Mouse (Mus musculus): ENCODE data around the gene Tex261.
"Not testable (repeated sequence)": the region's sequence is repeated elsewhere in the genome, so short reads cannot be mapped to it uniquely, and the experiment has no call there.

The Tex261 gene

DNA sequence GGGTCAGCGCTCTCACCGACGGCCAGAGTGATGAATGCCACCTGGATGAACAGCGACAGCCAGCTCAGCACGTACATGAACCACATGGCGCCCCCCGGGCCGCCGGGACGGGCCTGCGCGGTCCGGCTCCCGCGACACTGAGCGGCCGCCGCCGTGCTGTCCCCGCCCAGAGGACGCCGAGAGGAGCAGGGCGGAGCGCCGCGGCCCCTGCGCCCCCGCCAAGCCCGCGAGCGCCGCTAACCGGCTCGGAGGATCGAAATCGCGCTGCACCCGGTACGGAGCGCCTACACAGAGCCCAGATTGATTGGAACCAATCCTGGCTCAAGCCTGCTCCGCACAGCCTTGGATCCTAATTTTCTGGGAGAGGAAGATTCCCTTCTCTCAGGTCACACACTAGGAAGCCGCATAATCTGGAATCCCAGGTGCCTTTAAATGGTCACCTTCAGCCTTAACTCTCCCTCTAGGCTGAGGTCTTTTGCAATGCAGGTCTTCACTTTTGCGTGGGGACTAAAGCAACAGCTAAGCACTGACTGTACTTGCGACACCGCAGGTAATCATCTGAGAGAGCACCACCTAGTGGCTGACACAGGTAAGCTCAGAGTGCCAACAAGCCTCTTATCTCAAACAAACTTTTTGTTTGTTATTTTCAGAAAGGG lies at the start of gene Tex261:
Gene Tex261 (minus strand): TSS at position 176 of the 656 bp plus-strand sequence.
- DNase-seq = peak; percentile 91

DNA sequence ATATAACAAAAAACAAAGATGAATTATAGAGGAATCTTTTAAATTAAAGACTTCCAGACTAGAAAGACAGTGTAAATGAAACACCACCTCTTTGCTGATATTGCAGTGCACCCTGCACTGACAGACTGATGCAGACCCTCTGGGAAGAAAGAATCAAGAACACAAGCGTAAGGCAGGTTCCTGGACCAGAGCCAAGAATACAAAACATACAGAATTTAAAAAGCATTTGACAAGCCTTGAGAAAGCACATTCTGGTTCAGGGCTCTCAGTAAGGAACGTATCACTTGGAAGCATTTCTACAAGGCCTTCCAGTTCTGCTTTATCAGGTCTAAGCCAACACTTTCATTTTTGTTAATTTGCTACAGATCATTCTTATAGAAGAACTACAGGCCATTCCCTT lies 46.2 kb upstream of the Tex261 start:
- no peak for DNase-seq

DNA sequence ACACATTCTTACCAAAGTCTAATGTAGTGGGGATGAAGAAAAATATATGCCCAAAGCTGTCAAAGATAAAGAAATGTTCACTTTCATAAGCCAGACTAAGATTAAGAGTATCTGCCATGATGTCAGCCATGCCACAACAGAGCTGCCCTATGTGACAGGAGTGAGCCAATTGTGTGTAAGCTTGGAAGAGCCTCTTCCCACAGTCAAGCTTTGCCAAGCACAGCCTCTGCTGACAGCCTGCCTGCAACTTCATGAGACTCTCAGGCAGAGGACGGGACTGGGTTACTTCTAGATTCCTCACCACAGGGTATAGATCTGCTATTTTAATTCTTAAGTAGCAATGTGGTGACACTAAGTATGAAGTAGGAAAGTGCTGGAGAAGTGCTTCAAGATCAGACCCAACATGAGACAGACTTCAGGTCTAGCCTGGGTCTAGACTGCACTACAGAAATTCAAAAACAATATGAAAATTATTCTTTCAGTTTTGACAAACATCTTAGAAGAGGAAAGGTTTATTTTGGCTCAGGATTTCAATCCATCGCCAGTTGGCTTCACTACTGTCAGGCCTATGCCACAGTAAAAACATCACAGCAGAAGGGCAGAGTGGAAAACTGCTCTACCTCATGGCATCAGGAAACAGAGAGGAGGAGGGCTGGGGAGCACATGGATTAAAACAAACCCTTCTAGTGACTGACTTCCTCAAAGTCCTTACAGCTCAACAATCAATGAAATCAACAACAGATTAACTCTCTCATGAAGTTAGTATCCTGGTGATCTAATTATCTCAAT lies 45.3 kb upstream of the Tex261 start:
- DNase-seq = no peak

DNA sequence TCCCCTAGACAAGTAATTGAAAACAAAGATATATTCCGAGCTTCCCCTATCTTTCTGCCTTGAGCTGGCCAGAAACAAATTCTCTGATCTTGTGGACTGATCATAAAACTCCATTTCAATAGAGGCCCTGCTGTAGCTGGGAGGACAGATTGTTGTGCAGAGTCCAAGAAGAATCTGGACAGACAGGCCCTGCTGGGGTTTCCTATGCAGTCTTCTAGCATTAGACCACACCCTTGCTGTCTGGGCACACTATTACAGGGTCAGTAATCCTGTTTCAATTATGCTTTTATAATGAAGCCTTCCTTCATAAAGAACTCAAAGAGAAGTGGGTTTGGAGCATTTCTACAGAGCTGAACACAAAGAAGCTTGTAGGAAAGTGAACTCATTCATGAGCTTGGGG lies 43.4 kb upstream of the Tex261 start:
- DNase-seq = no peak

DNA sequence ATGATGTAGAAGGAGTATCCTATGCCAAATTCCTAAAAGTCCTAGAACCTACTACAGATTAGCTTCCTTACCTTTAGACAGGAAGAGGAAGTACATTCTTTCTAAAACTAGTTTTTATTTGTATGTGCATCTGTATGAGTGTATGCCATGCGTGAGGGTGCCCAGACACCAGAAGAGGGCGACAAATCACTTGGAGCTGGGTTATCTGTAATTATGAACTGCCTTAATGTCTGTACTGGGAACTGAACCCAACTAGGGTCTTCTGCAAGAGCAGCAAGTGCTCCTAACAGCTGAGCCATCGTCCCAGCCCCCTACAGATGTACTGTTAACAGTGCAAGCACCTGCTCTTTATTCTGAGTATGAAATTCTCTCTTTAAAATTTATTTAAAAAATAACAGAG lies 40.2 kb upstream of the Tex261 start:
- no peak for DNase-seq

DNA sequence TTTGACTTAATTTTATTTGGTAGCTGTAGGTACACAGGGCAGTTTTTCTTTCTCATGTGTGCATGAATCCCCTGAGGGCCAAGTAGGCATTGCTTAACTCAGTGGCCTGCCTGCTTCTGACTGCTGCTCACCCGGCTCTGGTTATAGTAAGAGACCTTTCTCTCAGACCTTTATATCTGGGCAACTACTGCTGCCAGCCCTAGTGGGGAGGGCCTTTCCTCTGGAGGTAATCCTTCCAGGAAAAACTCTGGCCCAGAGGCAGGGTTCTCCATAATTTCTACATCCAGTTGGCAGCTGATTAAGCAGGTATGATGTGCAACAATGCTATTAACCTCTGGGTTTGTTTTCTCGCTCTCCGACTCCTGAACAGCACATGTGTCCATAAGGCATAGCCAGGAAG lies 27.2 kb upstream of the Tex261 start:
- no peak for DNase-seq

DNA sequence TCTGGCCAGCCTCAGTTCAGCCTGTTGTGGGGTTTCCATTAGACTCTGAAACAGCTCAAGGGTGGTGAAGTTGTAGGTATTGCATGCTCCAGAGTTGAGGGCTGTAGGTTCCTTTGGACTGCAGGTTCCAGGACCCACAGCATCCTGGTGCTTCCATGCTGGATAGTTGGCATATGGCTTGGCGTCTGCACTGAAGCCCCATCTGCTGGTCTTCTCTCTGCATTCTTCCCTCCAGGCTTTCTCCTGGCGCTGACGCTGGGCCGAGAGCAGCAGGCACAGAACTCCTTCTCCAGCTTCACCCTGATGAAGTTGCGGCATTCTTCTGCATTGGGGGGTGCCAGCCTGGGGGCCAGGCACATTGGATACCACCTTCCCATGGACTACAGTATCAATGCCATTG lies 26.4 kb upstream of the Tex261 start:
- DNase-seq = no peak

DNA sequence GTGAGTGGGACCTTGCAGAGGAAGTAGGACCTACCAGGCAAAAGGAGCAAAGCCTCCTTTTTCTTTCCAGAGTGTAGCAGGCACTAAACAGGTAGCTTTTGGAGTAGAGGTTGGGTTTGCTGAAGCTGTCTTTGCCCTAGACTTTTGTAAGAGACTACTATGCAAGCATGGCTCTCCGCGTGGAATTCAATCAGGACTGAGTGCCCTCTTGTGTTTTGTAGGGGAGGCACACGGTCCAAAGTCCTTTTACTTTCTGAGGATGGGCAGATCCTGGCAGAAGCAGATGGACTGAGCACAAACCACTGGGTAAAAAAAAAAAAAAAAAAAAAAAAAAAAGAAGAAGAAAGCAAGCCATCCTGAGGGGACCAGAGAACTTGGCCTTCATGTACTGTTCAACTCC lies 21.1 kb upstream of the Tex261 start:
- DNase-seq = peak; percentile 23

DNA sequence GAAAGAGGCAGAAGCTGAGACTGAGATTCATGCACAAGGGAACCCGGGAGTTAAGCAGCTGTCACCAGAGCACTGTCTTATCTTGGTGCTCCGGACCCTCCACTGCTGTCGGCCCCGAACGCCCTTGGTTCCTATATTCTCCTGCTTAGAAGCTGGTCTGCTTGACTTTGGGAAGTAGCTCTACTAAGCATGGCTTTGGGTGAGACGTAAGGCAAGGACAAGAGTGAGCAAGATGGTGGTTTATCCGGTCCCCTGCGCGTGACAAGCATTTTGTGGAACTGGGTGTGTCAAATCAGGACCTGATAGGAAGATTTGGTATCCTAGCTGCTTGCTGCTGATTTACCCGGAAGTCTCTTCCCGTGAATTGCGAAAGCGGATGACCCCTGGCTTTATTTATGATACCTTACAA lies 19.9 kb upstream of the Tex261 start:
- DNase-seq = no peak

DNA sequence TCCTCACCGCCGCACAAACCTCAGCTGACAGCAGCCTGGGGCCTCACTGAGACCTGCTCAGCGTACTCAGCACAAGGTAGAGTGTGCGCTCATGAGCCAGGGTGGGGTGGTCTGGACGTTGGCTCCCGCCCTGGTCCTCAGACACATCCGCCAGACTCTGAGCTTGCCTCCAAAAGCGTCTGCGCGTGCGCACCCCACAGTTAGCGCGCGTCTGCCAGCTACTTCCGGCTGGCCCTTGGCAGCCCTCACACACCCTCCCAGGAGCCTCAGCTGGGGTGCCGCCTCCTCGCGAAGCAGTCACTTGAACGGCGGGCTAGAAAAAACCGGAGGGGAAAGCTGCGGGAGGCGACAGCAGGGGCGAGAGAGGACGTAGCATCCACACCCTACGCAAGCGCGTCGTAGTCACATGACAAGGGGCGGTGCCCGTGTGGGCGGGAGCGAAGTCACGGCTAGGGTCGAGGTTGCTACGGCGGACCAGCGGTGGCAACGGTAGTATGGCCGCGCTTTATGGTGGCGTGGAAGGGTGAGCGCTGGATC lies 19.2 kb upstream of the Tex261 start, which contains the start of gene Nagk:
Gene Nagk (plus strand): TSS at position 223 of the 537 bp plus-strand sequence.
- DNase-seq = peak; percentile 97

DNA sequence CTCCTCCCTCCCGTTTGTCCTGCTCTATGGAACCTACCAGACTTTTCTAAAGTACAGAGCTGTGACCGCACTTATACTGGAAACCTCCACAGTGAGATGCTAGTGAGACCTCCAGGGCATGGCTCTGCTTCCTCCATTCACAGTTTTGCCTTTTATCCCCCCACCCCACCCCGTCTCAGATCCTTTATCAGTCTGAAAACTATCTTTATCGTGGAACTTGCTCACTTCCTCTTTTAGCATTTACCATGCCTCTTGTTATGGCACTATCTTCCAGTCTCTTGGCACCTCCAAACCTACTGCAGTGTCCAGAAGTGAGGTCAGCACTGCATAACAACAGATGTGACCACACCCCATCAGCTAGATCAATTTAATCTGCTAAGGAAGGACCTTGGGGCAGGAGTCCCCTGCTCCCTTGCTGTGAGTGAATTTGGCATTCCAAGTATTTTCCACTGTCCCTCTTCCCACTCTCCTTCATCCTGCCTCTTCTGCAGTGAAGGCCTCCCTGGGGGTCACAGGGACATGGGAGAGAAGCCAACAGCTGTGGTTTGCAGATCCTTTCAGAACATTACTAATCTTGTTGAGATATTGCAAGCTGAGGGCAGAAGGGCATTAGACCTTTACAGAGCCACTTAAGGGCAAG lies 15.8 kb upstream of the Tex261 start:
- no peak for DNase-seq

DNA sequence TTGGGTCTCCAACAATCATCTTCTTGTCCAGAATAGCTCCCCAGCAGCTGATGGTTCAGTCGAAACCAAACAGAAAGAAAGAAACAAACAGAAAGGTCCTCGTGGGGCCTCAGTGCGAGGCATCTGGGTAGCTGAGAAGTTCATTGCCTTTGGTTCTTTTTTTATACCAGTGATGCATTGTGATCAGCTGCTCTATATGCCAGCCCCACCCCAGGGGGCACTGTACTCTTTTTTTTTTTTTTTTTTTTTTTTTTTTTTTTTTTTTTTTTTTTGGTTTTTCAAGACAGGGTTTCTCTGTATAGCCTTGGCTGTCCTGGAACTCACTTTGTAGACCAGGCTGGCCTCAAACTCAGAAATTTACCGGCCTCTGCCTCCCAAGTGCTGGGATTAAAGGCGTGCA lies 14.9 kb upstream of the Tex261 start:
- not testable (repeated sequence) for DNase-seq

DNA sequence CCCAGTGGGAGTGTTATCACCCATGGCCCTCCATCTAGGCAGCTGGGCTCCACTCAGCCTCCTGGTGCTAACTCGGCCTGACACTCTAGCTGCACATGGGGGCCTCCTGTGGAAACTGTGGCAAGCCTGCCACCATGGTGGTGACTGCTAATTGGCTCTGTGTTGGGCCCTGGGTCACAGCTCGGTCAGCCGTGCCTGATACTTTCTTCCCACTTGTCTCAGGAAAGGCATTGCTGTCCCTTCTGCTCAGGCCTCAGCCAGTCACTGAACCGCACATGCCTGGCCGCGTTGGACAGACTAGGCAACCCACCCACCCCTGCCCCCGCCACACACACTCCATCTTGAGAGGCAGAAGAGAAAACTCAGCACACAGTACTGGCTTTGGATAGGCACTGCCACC lies 12.9 kb upstream of the Tex261 start:
- DNase-seq = no peak

DNA sequence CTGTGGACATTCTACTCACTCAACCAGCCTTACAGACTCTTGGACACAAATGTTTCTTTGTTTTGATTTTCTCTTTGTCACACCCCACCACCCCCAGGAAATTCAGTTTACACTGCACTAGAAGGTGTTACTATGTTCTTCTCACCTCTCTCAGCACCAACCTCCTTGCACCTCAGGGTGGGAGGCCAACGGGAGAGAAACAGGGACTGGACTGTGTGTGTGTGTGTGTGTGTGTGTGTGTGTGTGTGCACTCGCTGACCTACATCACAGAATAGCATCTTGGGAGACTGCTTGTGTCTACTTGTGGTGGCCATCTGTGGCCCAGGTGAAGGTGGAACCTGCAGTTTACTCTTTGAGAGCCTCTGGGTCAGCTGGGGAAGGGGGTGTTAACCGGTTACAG lies 10.8 kb upstream of the Tex261 start:
- no peak for DNase-seq

DNA sequence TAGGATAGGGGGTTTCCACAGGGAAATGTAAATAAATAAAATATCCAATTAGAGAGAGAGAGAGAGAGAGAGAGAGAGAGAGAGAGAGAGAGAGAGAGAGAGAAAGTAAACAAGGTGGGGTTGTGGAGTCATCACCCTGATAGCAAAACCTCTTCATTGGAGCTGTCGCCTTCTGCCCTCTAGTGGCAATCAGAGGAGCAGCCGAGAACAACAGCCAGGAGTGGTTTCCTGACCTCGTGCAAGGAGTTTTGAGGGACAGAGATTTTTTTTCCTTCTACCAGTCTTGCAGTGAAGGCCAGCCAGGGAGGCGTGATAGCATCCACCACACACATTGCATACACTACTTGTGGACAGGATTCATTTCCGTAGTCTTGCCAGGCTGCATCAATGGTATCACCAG lies 3.4 kb upstream of the Tex261 start:
- peak; percentile 61 for DNase-seq

DNA sequence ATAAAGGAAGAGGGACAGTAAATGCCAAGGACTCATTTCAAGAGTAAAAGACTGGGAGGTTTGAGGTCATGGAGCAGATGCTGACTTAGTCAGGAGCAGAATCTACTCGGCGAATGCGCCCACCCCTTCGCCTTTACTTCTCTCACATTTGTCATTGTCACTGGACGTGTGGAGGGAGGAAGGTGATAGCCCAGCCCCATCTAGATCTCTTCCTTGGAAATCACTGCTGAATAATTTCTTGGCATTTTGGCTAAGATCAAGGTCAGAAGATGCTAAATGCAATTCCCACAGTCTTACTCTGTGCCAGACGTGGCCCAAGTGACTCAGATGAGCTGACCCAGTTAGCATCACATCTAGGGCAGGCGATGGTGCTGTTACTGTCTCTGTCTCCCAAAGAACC lies 2.7 kb upstream of the Tex261 start:
- DNase-seq = no peak

DNA sequence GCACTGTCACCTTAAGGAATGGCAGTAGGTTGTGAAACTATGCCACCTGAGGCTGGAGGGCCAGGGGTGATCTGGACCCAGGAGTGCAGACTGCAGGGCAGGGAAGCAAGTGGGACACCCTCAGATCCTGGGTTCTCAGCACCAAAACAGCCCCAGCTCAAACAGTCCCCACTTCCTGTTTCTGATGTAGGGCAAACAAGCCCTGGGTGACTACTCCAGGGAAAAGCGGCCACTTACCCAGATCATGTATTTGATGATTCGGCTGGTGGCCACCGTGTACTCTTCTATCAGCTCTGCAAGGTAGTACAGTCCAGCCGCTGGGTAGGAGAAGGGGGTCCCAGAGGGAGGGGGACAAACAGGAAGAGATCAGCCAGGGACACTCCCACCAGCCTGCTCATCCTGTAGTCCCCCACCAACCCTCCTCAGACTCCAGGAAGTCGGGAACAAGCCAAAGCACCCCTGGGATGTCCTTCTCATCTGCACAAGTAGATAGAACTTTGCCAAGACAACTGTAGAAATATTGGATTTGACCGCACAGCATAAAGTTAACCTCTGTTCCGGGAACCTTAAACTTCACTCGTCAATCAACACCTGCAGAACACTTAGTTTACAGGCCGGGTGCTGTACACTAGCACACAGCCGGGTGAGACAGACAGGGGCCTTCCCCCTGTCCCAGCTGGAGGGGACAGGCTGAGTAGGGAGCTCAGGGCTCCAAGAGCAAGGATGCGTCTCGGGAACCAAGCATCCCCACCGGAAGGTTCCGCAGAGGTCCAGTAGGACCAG lies 641 bp downstream of the Tex261 start:
- DNase-seq = peak; percentile 31

DNA sequence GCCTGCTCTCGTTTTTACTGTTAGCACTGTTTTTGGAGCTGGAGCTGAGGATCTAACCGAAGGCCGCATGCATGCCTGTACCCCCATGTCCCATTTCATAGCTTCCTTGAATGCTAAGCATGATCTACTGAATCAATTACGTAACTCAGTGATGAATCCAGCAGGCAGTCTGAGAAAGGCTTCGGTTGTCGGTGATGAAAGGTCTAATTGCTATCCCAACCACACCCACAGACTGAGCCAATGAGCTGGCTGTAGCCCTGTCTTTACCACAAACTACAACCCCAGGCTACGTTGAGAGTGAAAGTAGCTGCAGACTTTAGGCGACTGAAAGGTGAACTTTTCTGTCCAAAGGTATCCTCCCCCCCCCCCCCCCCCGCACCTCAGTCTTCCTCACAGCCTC lies 1.5 kb downstream of the Tex261 start:
- no peak for DNase-seq

DNA sequence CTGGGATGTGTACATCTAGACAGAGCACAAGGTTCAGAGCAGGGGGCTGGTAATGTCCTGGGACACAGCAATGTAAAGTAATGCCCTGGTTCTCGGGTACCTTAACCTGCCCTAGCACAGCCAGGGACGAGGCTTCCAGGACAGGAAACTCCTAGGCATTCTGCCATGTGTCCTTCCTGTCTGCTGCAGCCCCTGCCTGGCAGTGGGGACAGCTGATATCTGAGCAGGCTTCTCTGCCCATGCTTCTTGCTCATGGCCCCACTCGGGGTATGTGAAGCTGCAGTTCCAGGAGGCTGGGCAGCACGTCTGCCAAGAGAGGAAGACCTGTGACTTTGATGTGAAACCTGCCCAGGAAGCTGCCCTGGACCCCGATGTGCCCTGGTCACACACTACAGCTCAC lies 7.1 kb downstream of the Tex261 start:
- no peak for DNase-seq

DNA sequence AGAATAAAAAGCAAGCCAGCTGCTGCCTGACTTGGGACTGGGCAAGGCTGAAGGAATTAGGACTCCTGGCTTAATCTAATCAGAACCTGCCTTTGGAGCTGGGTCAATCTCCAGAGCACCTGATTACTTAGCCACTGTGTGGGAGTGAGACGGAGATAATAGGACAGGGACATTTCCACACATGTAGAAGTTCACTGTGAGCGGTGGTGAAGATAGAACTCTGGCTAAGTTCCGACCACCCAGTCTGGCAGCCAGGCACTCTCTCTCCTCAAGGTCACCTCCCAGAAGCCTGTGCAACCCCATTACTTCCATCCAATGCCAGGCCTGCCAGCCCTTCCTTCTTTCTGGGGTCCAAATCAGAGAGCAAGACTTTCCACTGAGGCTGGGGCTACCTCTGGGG lies 8.6 kb downstream of the Tex261 start:
- no peak for DNase-seq

DNA sequence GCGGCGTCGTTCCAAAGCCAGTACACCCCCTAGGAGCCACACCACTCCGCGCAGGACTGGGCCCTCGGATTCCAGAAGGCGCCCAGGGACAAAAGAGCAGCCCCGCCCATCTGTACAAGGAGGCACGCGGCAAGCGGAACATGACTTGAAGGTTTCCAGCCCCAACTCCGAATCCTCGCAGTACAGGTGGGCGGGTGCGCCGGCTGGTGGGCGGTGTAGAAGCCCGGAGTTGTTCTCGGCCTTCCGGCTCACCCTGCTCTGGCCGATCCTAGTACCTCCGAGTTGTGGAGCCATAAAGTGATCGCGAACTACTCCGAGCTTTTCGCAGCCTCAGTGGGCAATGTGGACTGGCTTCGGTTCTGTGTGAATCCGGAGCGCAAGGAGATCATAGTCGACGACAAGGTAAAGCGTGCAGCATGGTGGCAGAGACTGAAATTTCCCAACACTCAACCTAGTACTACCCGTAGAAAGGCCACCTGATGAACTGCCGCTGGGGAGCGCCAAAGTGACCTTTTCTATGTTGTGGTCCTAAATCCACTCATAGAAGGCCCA lies 12.7 kb downstream of the Tex261 start:
- peak; percentile 36 for DNase-seq

DNA sequence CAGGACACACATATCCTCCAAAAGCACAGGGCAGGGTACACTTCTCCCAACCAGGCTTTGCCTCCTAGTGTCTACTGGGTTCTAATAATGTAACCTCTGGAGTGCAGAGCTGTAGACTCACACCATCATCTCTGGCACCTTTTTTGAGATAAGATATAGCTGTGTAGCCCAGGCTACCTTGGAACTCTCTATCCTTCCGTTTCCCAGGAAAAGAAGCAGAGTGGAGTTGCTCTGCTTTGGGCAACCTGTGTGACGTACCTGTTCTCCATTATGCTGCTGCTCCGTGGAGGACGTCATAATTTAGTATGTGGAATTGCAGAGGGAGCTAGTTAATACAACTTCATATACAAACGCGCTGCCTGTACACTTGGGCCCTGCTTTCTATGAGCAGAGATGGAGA lies 13.3 kb downstream of the Tex261 start, which contains the start of gene Ankrd53:
Gene Ankrd53 (plus strand): TSS at position 301 of the 400 bp plus-strand sequence.
- no peak for DNase-seq

DNA sequence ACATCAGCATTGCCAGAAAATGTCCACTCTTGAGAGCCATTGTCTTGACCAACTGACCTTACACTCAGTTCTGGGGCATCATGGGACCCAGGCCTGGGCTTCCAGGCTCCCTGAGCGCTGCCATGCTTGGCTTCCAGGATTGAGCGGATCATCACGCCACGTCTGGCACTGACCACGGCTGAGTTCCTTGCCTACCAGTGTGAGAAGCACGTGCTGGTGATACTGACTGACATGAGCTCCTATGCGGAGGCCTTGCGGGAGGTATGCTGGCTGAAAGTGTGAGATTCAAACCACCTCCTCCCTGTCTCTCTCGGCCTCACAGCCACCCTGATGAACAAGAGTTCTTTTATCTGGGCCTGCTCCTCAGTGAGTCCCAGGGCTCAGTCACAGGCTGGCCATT lies 19.6 kb downstream of the Tex261 start:
- no peak for DNase-seq

Data from kidney, adult 18-20 months (tissue).